Mouse (Mus musculus): Measurements from ENCODE around the gene Fgfr2. TPM values are rescaled to one million over a fixed set of nuclear protein-coding genes. Genes with fewer than 3 reads are reported as not detected.
A peak's percentile ranks its signal among the peaks of the same experiment; 100 is the strongest.

Fgfr2 gene
- polyA plus RNA-seq, 1 experiment from 2014 or later, result 93.4 TPM

DNA sequence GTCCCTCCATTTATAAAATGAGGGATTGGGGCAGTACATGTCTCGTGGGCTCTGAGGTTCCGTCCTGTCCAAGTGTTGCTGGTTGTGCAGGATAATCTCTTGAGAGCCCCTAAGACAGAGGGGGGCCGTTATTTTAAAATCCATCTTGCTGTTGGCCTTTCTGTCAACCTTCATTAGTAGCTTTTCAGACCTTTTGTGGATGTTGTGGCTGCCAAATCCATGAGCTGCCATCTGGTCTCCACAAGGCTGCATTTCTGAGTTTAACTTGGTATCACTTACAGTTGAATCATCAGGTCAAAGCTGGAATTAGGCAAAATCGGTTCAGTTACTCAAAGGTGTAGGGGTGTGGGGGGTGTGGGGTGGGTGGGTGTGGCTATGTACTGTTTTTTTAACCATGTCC, 2569.8 kb downstream of the Fgfr2 start:
- Histone ChIP-seq H3K4me3 (replicated peaks; ENCODE audit: low read length) (no peak overlapping the region), H3K27me3 (ENCODE audit: control insufficient read depth, insufficient read depth, low read length) (no peaks in the 10 kb centered on the region), H3K4me1 (ENCODE audit: control insufficient read depth, insufficient read depth, low read length) (no peaks in the 10 kb centered on the region), H3K9me3 (replicated peaks; ENCODE audit: control insufficient read depth, low read length) (no peaks in the 10 kb centered on the region), H3K27ac (ENCODE audit: low read length) (no peak overlapping the region), H3K9ac (ENCODE audit: low read length) (no peak overlapping the region), H3K36me3 (ENCODE audit: control insufficient read depth, insufficient read depth, low read length) (no peaks in the 10 kb centered on the region), H3K4me2 (ENCODE audit: low read depth, low read length) (no peak overlapping the region)
- WGBS, result 64% methylated on average over 4 of the region's 4 CpGs
- no peak for ATAC-seq (ENCODE audit: insufficient read depth, low FRiP score)

DNA sequence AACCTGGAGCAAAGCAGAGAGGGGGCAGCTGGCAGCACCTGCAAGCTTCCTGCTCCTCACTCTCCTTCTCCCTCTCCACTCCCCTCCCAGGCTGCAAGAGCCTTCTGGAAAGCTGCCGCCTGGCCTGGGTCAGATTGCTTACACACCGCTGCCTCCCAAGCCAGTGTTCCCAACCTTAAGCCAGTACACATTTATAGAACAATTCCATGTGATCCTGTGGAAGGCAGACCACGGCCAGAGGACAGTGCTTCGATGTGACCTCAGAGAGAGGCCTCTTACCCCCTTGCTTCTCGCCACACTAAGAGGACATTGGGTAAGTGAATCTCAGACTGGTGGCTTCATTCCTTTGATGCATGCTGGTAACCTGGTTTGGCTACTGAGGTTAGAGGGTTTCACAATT, 2570.4 kb downstream of the Fgfr2 start:
- no peaks in the 10 kb centered on the region for H3K27me3 ChIP-seq (ENCODE audit: control insufficient read depth, insufficient read depth, low read length)
- no peaks in the 10 kb centered on the region for H3K36me3 ChIP-seq (ENCODE audit: control insufficient read depth, insufficient read depth, low read length)
- H3K27ac ChIP-seq (ENCODE audit: low read length), result no peak overlapping the region
- 61% methylated on average over 5 of the region's 5 CpGs for WGBS
- no peak overlapping the region for H3K4me3 ChIP-seq (replicated peaks; ENCODE audit: low read length)
- no peak overlapping the region for H3K9ac ChIP-seq (ENCODE audit: low read length)
- H3K9me3 ChIP-seq (replicated peaks; ENCODE audit: control insufficient read depth, low read length), result no peaks in the 10 kb centered on the region
- no peak overlapping the region for H3K4me2 ChIP-seq (ENCODE audit: low read depth, low read length)
- no peaks in the 10 kb centered on the region for H3K4me1 ChIP-seq (ENCODE audit: control insufficient read depth, insufficient read depth, low read length)
- no peak for ATAC-seq (ENCODE audit: insufficient read depth, low FRiP score)

DNA sequence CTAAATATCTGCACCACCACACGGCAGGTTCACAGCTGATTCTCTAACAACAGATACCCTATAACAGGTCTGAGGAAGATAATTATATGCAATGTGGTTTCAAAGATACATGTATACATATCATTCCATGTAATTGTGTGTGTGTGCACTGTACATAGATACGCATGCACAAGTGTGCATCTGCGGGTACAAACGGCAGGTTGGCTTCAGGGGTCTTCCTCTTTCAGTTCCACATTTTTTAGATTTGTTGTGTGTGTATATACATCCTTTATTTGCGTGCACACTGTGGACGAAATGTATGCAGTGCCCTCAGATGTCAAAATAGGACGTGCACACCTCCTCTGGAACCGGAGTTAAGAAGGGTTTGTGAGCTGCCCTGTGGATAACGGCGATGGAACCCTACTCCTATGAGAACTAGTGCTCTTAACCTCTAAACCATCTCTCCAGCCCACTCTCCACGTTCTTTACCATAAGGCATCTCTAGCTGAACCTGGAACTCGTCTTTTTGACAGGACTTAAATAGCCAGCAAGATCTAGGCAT, 2575.4 kb downstream of the Fgfr2 start:
- Histone ChIP-seq H3K9me3 (replicated peaks; ENCODE audit: control insufficient read depth, low read length) (no peaks in the 10 kb centered on the region), H3K4me3 (replicated peaks; ENCODE audit: low read length) (peak overlapping the region; percentile 93), H3K9ac (ENCODE audit: low read length) (no peak overlapping the region), H3K4me2 (ENCODE audit: low read depth, low read length) (no peak overlapping the region), H3K27ac (ENCODE audit: low read length) (no peak overlapping the region), H3K36me3 (ENCODE audit: control insufficient read depth, insufficient read depth, low read length) (peaks cover 9% of the 10 kb centered on the region; the same call in 1 of the 2 replicates), H3K27me3 (ENCODE audit: control insufficient read depth, insufficient read depth, low read length) (no peaks in the 10 kb centered on the region), H3K4me1 (ENCODE audit: control insufficient read depth, insufficient read depth, low read length) (peaks cover 6% of the 10 kb centered on the region; the same call in 1 of the 2 replicates)
- no peak for ATAC-seq (ENCODE audit: insufficient read depth, low FRiP score)
- 83% methylated on average over 12 of the region's 12 CpGs for WGBS

DNA sequence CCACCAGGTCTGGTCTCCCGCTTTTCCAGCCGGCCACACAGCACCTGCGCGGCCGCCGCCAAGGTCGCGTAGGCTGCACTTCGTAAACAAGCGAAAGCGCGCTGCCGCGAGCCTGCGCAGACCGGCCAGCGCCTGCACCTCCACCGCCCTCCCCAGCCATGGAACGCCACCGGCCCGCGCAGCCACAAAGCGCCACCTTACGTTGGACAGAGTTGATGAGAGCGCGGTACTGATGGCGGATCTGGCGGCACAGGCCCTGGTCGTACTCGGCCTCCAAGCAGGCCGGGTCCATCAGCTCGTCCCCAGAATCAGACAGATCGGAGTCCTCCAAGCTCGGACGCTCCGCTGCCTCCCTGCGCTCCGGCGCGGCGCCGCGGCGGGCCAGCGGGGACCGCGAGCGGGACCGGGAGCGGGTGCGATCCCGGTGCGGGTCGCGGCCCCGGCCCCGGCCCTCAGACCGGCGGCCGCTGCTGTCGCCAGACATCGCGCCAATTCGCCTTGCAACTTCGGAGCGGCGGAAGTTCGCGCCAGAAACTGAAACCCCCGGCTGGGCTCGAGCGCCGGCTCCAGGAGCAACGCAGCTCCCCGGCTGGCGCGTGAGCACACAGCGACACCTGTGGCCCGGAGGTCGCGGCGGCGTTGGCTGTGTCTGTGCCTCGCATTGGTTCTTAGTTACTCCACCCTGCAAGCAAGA, 2576.2 kb downstream of the Fgfr2 start:
- Histone ChIP-seq H3K9ac (ENCODE audit: low read length) (peak overlapping the region; percentile 99), H3K36me3 (ENCODE audit: control insufficient read depth, insufficient read depth, low read length) (peaks cover 16% of the 10 kb centered on the region), H3K27ac (ENCODE audit: low read length) (peak overlapping the region; percentile 100), H3K4me2 (ENCODE audit: low read depth, low read length) (peak overlapping the region; percentile 87), H3K4me1 (ENCODE audit: control insufficient read depth, insufficient read depth, low read length) (peaks cover 6% of the 10 kb centered on the region; the same call in 1 of the 2 replicates), H3K9me3 (replicated peaks; ENCODE audit: control insufficient read depth, low read length) (no peaks in the 10 kb centered on the region), H3K4me3 (replicated peaks; ENCODE audit: low read length) (peak overlapping the region; percentile 93), H3K27me3 (ENCODE audit: control insufficient read depth, insufficient read depth, low read length) (no peaks in the 10 kb centered on the region)
- peak; percentile 93 for ATAC-seq (ENCODE audit: insufficient read depth, low FRiP score)
- under 1% methylated on average over 84 of the region's 84 CpGs for WGBS

DNA sequence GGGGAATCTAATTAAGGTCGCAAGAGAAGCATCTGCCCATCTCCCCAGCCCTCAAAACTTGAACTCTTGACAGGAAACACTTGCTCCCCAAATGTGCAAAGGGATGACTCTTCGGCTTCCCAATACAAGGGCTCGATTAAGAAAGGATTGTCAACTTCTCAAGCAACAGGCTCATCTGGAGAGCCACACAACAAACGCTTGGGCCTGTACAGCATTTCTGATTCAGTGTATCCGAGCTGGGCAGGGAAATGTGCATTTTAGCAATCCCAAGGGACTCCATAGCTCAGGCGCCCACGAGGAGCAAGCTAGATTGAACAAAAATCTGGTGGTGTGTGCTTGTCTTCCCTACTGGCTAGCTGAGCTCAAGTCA, 2576.7 kb downstream of the Fgfr2 start:
- H3K4me3 ChIP-seq (replicated peaks; ENCODE audit: low read length), result peak overlapping the region; percentile 93
- H3K9ac ChIP-seq (ENCODE audit: low read length), result peak overlapping the region; percentile 99
- H3K27ac ChIP-seq (ENCODE audit: low read length), result peak overlapping the region; percentile 100
- H3K4me1 ChIP-seq (ENCODE audit: control insufficient read depth, insufficient read depth, low read length), result peaks cover 6% of the 10 kb centered on the region; the same call in 1 of the 2 replicates
- H3K9me3 ChIP-seq (replicated peaks; ENCODE audit: control insufficient read depth, low read length), result no peaks in the 10 kb centered on the region
- peak overlapping the region; percentile 87 for H3K4me2 ChIP-seq (ENCODE audit: low read depth, low read length)
- WGBS, result 2% methylated on average over 7 of the region's 7 CpGs
- no peak for ATAC-seq (ENCODE audit: insufficient read depth, low FRiP score)
- peaks cover 16% of the 10 kb centered on the region for H3K36me3 ChIP-seq (ENCODE audit: control insufficient read depth, insufficient read depth, low read length)
- H3K27me3 ChIP-seq (ENCODE audit: control insufficient read depth, insufficient read depth, low read length), result no peaks in the 10 kb centered on the region

DNA sequence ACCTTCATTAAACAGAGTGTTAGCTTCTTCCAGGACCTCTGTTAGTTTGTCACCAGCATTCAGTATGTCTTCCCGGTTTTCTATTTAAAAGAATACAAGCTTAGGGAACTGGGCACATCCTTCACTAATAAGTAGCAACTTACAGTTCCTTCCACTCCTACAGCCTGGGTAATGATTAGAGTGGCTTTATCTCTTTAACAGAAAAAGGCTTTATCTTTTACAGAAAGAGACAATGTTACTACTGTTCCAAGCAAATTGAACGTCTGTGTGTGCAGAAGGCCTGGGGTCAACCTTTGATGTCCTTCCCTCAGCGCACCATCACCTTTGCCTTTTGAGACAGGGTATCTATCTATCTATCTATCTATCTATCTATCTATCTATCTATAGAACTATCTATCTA, 2577.3 kb downstream of the Fgfr2 start:
- no peaks in the 10 kb centered on the region for H3K27me3 ChIP-seq (ENCODE audit: control insufficient read depth, insufficient read depth, low read length)
- peak overlapping the region; percentile 87 for H3K4me2 ChIP-seq (ENCODE audit: low read depth, low read length)
- peak overlapping the region; percentile 100 for H3K27ac ChIP-seq (ENCODE audit: low read length)
- ATAC-seq (ENCODE audit: insufficient read depth, low FRiP score), result no peak
- H3K36me3 ChIP-seq (ENCODE audit: control insufficient read depth, insufficient read depth, low read length), result peaks cover 16% of the 10 kb centered on the region
- 47% methylated on average over 3 of the region's 3 CpGs for WGBS
- no peaks in the 10 kb centered on the region for H3K9me3 ChIP-seq (replicated peaks; ENCODE audit: control insufficient read depth, low read length)
- peak overlapping the region; percentile 99 for H3K9ac ChIP-seq (ENCODE audit: low read length)
- peak overlapping the region; percentile 93 for H3K4me3 ChIP-seq (replicated peaks; ENCODE audit: low read length)
- H3K4me1 ChIP-seq (ENCODE audit: control insufficient read depth, insufficient read depth, low read length), result peaks cover 6% of the 10 kb centered on the region; the same call in 1 of the 2 replicates

DNA sequence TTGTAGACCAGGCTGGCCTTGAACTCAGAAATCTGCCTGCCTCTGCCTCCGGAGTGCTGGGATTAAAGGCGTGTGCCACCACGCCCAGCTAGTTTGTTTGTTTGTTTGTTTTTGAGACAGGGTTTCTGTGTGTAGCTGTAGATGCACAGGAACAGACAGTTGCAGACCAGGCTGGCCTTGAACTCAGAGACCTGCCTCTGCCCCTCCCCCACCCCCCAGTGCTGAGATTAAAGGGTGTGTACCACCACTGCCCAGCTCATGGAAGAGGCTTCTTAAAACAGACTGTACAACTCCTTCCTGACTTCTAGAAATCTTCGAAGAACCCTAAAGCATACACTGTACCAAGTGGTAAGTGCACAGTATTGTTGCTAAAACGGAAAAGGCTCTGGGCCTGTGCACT, 2577.7 kb downstream of the Fgfr2 start:
- peak overlapping the region; percentile 87 for H3K4me2 ChIP-seq (ENCODE audit: low read depth, low read length)
- 75% methylated on average over 5 of the region's 5 CpGs for WGBS
- H3K4me3 ChIP-seq (replicated peaks; ENCODE audit: low read length), result no peak overlapping the region
- no peak overlapping the region for H3K27ac ChIP-seq (ENCODE audit: low read length)
- peaks cover 16% of the 10 kb centered on the region for H3K36me3 ChIP-seq (ENCODE audit: control insufficient read depth, insufficient read depth, low read length)
- H3K27me3 ChIP-seq (ENCODE audit: control insufficient read depth, insufficient read depth, low read length), result no peaks in the 10 kb centered on the region
- peaks cover 6% of the 10 kb centered on the region; the same call in 1 of the 2 replicates for H3K4me1 ChIP-seq (ENCODE audit: control insufficient read depth, insufficient read depth, low read length)
- H3K9me3 ChIP-seq (replicated peaks; ENCODE audit: control insufficient read depth, low read length), result no peaks in the 10 kb centered on the region
- no peak for ATAC-seq (ENCODE audit: insufficient read depth, low FRiP score)
- H3K9ac ChIP-seq (ENCODE audit: low read length), result no peak overlapping the region

DNA sequence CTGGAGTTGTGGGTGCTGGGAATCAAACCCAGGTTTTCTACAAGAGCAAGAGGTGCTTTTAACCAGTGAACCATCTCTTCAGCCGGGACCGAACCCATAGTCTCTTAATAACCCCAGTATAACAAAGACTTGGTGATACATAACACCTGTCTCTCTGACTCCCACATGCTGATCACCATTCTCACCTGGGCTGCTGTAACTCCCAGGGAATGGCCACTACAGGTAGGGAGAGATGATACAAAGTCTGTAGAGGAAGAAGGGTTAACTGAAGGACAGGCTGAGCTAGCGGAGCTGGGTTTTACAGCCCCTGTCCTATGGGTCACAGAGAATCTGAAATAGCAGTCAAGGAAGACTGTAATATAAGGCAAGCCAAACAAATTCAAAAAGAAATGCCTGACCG, 2580.0 kb downstream of the Fgfr2 start:
- Histone ChIP-seq H3K9me3 (replicated peaks; ENCODE audit: control insufficient read depth, low read length) (no peaks in the 10 kb centered on the region), H3K27ac (ENCODE audit: low read length) (no peak overlapping the region), H3K4me3 (replicated peaks; ENCODE audit: low read length) (no peak overlapping the region), H3K4me1 (ENCODE audit: control insufficient read depth, insufficient read depth, low read length) (peaks cover 6% of the 10 kb centered on the region; the same call in 1 of the 2 replicates), H3K27me3 (ENCODE audit: control insufficient read depth, insufficient read depth, low read length) (no peaks in the 10 kb centered on the region), H3K36me3 (ENCODE audit: control insufficient read depth, insufficient read depth, low read length) (peaks cover 23% of the 10 kb centered on the region), H3K9ac (ENCODE audit: low read length) (no peak overlapping the region), H3K4me2 (ENCODE audit: low read depth, low read length) (no peak overlapping the region)
- no peak for ATAC-seq (ENCODE audit: insufficient read depth, low FRiP score)
- WGBS, result 93% methylated on average over 4 of the region's 4 CpGs

DNA sequence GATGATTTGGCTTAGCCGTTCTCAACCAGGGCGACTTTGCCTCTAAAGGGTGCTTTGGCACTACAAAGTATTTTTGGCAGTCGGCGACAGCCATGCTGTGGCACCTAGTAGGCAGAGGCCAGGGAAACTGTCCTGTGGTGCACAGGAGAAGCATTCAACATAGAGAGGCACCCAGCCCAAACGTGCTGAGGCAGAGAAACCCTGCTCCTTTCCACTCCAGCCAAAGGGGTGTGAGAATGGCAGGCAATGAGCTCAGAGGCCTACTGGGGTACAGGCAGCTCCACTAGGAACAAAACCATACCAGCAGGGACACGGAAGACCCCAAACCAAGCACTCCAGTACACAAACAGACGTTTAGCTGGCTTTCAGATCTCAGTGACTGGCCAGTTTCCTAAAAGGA, 2583.0 kb downstream of the Fgfr2 start:
- H3K36me3 ChIP-seq (ENCODE audit: control insufficient read depth, insufficient read depth, low read length), result peaks cover 23% of the 10 kb centered on the region
- ATAC-seq (ENCODE audit: insufficient read depth, low FRiP score), result no peak
- no peaks in the 10 kb centered on the region for H3K9me3 ChIP-seq (replicated peaks; ENCODE audit: control insufficient read depth, low read length)
- no peak overlapping the region for H3K9ac ChIP-seq (ENCODE audit: low read length)
- H3K4me1 ChIP-seq (ENCODE audit: control insufficient read depth, insufficient read depth, low read length), result no peaks in the 10 kb centered on the region
- no peak overlapping the region for H3K4me2 ChIP-seq (ENCODE audit: low read depth, low read length)
- H3K27ac ChIP-seq (ENCODE audit: low read length), result no peak overlapping the region
- no peaks in the 10 kb centered on the region for H3K27me3 ChIP-seq (ENCODE audit: control insufficient read depth, insufficient read depth, low read length)
- WGBS, result 88% methylated on average over 7 of the region's 7 CpGs
- H3K4me3 ChIP-seq (replicated peaks; ENCODE audit: low read length), result no peak overlapping the region

All from stomach, embryonic 16.5 days (tissue).